Mouse (Mus musculus) kidney, adult 2 months (tissue): ENCODE measurements around the gene Tfr2. TPM values are rescaled to one million over a fixed set of nuclear protein-coding genes. Genes with fewer than 3 reads are reported as not detected.
A peak's percentile ranks its signal among the peaks of the same experiment; 100 is the strongest.

Experiments used
- DNase-seq: peaks from one replicate; pipeline ENCODE4 v3.0.0; 2021
- H3K27ac ChIP-seq: fragments of 200-500 bp; 2 replicates; pipeline ENCODE4 v1.5.1; 2012; ENCODE audit warnings: low read depth, low read length, control low read depth, inconsistent platforms; ENCODE audit not compliant: insufficient read depth
- H3K27me3 ChIP-seq: fragments of 200-500 bp; replicated peaks from 2 replicates; pipeline ENCODE4 v1.6.1; 2012; ENCODE audit warnings: mild to moderate bottlenecking, moderate library complexity, low read length, inconsistent platforms; ENCODE audit not compliant: control insufficient read depth, insufficient read depth
- H3K36me3 ChIP-seq: fragments of 200-500 bp; 2 replicates; pipeline ENCODE4 v1.6.1; 2012; ENCODE audit warnings: mild to moderate bottlenecking, moderate library complexity, low read length, inconsistent platforms; ENCODE audit not compliant: control insufficient read depth, insufficient read depth
- H3K4me1 ChIP-seq: fragments of 200-500 bp; 2 replicates; pipeline ENCODE4 v1.6.1; 2011; ENCODE audit warnings: low read length; ENCODE audit not compliant: control insufficient read depth, insufficient read depth
- H3K4me3 ChIP-seq: fragments of 200-500 bp; 2 replicates; pipeline ENCODE4 v1.5.1; 2011; ENCODE audit warnings: mild to moderate bottlenecking, low read depth, low read length, control low read depth; ENCODE audit not compliant: insufficient read depth
- CTCF ChIP-seq: fragments of 200-500 bp; conservative IDR thresholded peaks from 2 replicates; pipeline ENCODE4 v1.5.1; 2011; ENCODE audit warnings: low read depth, mild to moderate bottlenecking, control low read depth, low read length, moderate library complexity, mixed read lengths; ENCODE audit not compliant: insufficient read depth, insufficient read length
- POLR2A ChIP-seq: fragments of 200-500 bp; IDR thresholded peaks from one replicate; pipeline ENCODE4 v1.6.1; 2011; ENCODE audit warnings: low read depth, low read length, control low read depth
- WGBS: fragments of 180-500 bp; shearing (Covaris S2); methylation state at CpG from one replicate; pipeline ENCODE4 v1.1.7; 2018; 5-methylcytosine and 5-hydroxymethylcytosine counted together
- polyA plus RNA-seq: library from polyadenylated mRNA; depleted of rRNA; stranded (reverse); fragments of >200 nt; gene quantifications from 2 replicates; pipeline ENCODE4 v1.2.3, GENCODE M21; 2012

The Tfr2 gene
- polyA plus RNA-seq, 1 experiment, result 1.2 TPM

GRCm38 (mm10) chr5:137570181-137570580, 541 bp downstream of the Tfr2 start:
- Histone ChIP-seq H3K4me3 (no peak overlapping the region), H3K4me1 (no peaks in the 10 kb centered on the region), H3K36me3 (no peaks in the 10 kb centered on the region), H3K27me3 (no peaks in the 10 kb centered on the region), H3K27ac (no peak overlapping the region)
- no peak for DNase-seq
- WGBS, result 42% methylated on average over 7 of the region's 7 CpGs
- TF ChIP-seq POLR2A, result no peak
- no peak for TF ChIP-seq CTCF

GRCm38 (mm10) chr5:137570691-137571586, 1.3 kb downstream of the Tfr2 start:
- Histone ChIP-seq H3K4me1 (no peaks in the 10 kb centered on the region), H3K36me3 (no peaks in the 10 kb centered on the region), H3K27me3 (no peaks in the 10 kb centered on the region), H3K4me3 (no peak overlapping the region), H3K27ac (no peak overlapping the region)
- WGBS, result 76% methylated on average over 17 of the region's 17 CpGs
- no peak; the same call in 1 of the 2 replicates for TF ChIP-seq CTCF
- no peak for TF ChIP-seq POLR2A
- no peak for DNase-seq

- DNase-seq, result peak; percentile 40
- no peak; the same call in 1 of the 2 replicates for TF ChIP-seq CTCF
- no peak for TF ChIP-seq POLR2A
Observed at GRCm38 (mm10) chr5:137574470-137574901, 4.8 kb downstream of the Tfr2 start.

GRCm38 (mm10) chr5:137580246-137580645, 10.6 kb downstream of the Tfr2 start:
- no peak for TF ChIP-seq CTCF
- no peak for TF ChIP-seq POLR2A
- Histone ChIP-seq H3K4me1 (no peaks in the 10 kb centered on the region), H3K4me3 (no peak overlapping the region), H3K36me3 (no peaks in the 10 kb centered on the region), H3K27ac (no peak overlapping the region), H3K27me3 (no peaks in the 10 kb centered on the region)
- DNase-seq, result no peak
- WGBS, result 76% methylated on average over 6 of the region's 6 CpGs

More at GRCm38 (mm10) chr5:137574470-137574901, 4.8 kb downstream of the Tfr2 start:
- Histone ChIP-seq H3K27ac (no peak overlapping the region), H3K36me3 (no peaks in the 10 kb centered on the region), H3K27me3 (no peaks in the 10 kb centered on the region), H3K4me1 (no peaks in the 10 kb centered on the region), H3K4me3 (peak overlapping the region; percentile 1; the same call in 1 of the 2 replicates)
- WGBS, result 11% methylated on average over 27 of the region's 27 CpGs

GRCm38 (mm10) chr5:137582702-137583101, 13.1 kb downstream of the Tfr2 start:
- Histone ChIP-seq H3K27me3 (no peaks in the 10 kb centered on the region), H3K4me3 (no peak overlapping the region), H3K27ac (no peak overlapping the region), H3K4me1 (no peaks in the 10 kb centered on the region), H3K36me3 (no peaks in the 10 kb centered on the region)
- WGBS, result 48% methylated on average over 8 of the region's 8 CpGs
- no peak for DNase-seq
- TF ChIP-seq CTCF (no peak), POLR2A (no peak)

GRCm38 (mm10) chr5:137583670-137584169, 14.1 kb downstream of the Tfr2 start:
- Histone ChIP-seq H3K27me3 (no peaks in the 10 kb centered on the region), H3K4me1 (no peaks in the 10 kb centered on the region), H3K4me3 (peak overlapping the region; percentile 29; the same call in 1 of the 2 replicates), H3K27ac (no peak overlapping the region), H3K36me3 (no peaks in the 10 kb centered on the region)
- WGBS, result 13% methylated on average over 27 of the region's 27 CpGs
- TF ChIP-seq CTCF, result no peak
- no peak for TF ChIP-seq POLR2A
- no peak for DNase-seq

- Histone ChIP-seq H3K27ac (no peak overlapping the region), H3K4me1 (no peaks in the 10 kb centered on the region), H3K27me3 (no peaks in the 10 kb centered on the region), H3K36me3 (no peaks in the 10 kb centered on the region), H3K4me3 (no peak overlapping the region)
- peak; percentile 81 for DNase-seq
- TF ChIP-seq CTCF (peak; percentile 67), POLR2A (no peak)
- WGBS, result 27% methylated on average over 8 of the region's 8 CpGs
Observed at GRCm38 (mm10) chr5:137584976-137585375, 15.3 kb downstream of the Tfr2 start.
